Mouse (Mus musculus) common myeloid progenitor, adult 5-6 weeks (primary cell): ENCODE data around the gene Cacna1d. TPM values are rescaled to one million over a fixed set of nuclear protein-coding genes. Genes with fewer than 3 reads are reported as not detected.

Experiments used
- ATAC-seq: replicated peaks from 2 replicates; pipeline ENCODE4 v1.8.0; 2016; ENCODE audit warnings: low read depth, mild to moderate bottlenecking, moderate TSS enrichment, inconsistent platforms; ENCODE audit not compliant: poor library complexity, severe bottlenecking
- total RNA-seq: library from RNA; stranded (forward); fragments of 200-1000, 187-1606 nt; gene quantifications from 2 replicates; pipeline ENCODE4 v1.2.3, GENCODE M21; 2017

Gene Cacna1d
- total RNA-seq, 1 experiment from 2014 or later, result 0.78 TPM

- no peak for ATAC-seq
Observed at GRCm38 (mm10) chr14:30016666-30017065, 474.6 kb downstream of the Cacna1d start.

GRCm38 (mm10) chr14:30015008-30015407 lies 476.2 kb downstream of the Cacna1d start:
- ATAC-seq, result no peak

- ATAC-seq, result peak; percentile 50
Observed at GRCm38 (mm10) chr14:30014487-30014886, 476.8 kb downstream of the Cacna1d start.

- ATAC-seq, result no peak
Observed at GRCm38 (mm10) chr14:30011886-30012560, 479.2 kb downstream of the Cacna1d start.

- ATAC-seq, result no peak
Observed at GRCm38 (mm10) chr14:30009864-30010560, 481.2 kb downstream of the Cacna1d start.

GRCm38 (mm10) chr14:30008733-30009575 lies 482.3 kb downstream of the Cacna1d start, which contains the start of the genes Il17rb and Chdh:
Gene Il17rb, minus strand, starts transcription at chr14:30008896.
Gene Chdh, plus strand, starts transcription at chr14:30009023.
- ATAC-seq, result peak; percentile 78

GRCm38 (mm10) chr14:29999475-29999811 lies 491.8 kb downstream of the Cacna1d start:
- ATAC-seq, result no peak

GRCm38 (mm10) chr14:29998747-29999474 lies 492.3 kb downstream of the Cacna1d start:
- ATAC-seq, result no peak

GRCm38 (mm10) chr14:29997345-29997744 lies 493.9 kb downstream of the Cacna1d start:
- ATAC-seq, result no peak

GRCm38 (mm10) chr14:29996000-29996751 lies 495.1 kb downstream of the Cacna1d start:
- no peak for ATAC-seq

GRCm38 (mm10) chr14:29994976-29995375 lies 496.3 kb downstream of the Cacna1d start:
- ATAC-seq, result no peak

Other genes starting within 250 kb of the Cacna1d start
- 26.4 and 32.9 TPM in 2 replicates for gene Dcp1a, start 11.9 kb downstream of the Cacna1d start, total RNA-seq
- 450 and 458 TPM in 2 replicates for gene Tkt, start 56.9 kb upstream of the Cacna1d start, total RNA-seq
- 80.4 and 81.1 TPM in 2 replicates for gene Prkcd, start 134.8 kb upstream of the Cacna1d start, total RNA-seq
- 15.8 and 18.3 TPM in 2 replicates for gene Rft1, start 162.9 kb upstream of the Cacna1d start, total RNA-seq
- 16.0 and 18.9 TPM in 2 replicates for gene Sfmbt1, start 223.4 kb upstream of the Cacna1d start, total RNA-seq